Mouse (Mus musculus) retina, postnatal 1 day (tissue): ENCODE results near the gene Pbld1.

ENCODE experiments used
- DNase-seq: peaks from one replicate; pipeline ENCODE4 v3.0.0-alpha.2; 2012

Pbld1 gene

GRCm38 (mm10) chr10:63059862-63060261, at the start of gene Pbld1:
TSS of gene Pbld1 (plus strand) at chr10:63060162.
- DNase-seq = no peak

GRCm38 (mm10) chr10:63010268-63010667, 49.7 kb upstream of the Pbld1 start:
- no peak for DNase-seq

GRCm38 (mm10) chr10:63011556-63011955, 48.4 kb upstream of the Pbld1 start:
- no peak for DNase-seq

DNA sequence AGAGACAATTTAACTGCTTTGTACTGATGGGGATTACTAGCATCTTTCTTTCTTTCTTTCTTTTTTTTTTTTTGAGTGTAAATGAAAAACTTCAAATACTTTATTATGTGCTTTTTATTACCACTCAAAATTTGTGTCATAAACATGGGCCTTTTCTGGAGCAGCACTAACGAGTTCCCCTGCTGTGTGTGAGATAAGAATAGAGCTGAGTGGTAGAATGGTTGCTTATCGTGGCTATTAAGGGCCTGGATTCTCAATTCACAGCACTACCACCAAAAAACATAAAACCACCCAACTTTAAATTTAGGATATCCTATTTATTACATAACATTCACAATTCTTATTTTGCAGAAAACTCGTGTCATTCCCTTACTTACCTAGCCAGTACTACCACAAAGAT, 46.5 kb upstream of the Pbld1 start:
- DNase-seq = no peak

- no peak for DNase-seq
Measured at GRCm38 (mm10) chr10:63014168-63014567, 45.8 kb upstream of the Pbld1 start.

GRCm38 (mm10) chr10:63019304-63019703, 40.7 kb upstream of the Pbld1 start:
- no peak for DNase-seq

DNA sequence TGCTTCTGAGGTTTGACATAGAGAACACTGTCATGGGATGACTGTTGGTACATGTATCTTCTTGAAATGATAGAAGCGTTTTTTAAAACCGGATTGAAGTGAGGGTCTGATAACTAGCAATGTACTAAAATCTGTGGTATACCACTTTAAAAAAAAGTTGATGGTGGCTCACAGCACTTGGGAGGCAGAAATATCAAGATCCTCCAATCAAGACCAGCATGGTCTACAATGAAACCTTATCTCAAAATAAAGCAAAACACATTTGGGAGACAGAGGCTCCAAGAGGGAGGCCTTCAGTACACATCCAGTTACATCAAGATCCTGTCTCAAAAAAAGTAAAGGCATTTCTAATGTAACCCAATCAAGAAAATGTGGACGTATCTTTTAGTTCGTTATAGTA, 38.3 kb upstream of the Pbld1 start:
- no peak for DNase-seq

DNA sequence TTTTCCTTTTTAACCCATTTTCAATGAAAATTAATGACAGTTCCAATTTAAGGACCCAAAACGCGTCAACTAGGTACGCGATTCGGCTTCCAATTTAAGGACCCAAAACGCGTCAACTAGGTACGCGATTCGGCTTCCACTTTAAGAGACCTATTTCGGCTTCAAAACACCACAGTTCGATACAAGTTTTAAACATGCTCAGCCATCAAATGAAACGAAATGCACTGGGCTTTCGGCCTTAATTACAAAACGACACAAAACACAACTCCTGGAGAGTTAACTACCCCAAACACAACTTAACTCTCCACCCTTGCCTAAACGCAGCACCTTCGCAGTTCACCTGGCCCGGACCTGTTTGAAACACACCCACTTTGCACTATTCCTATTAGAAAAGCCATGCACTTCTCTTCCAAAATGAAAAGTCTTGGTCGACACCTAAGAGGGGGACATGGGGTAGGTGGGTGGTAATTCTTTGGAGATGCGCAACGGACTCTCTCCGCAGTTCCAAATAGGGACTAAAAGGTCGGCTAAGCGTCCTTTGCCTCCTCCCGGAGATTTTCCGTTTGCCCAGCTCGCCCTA, 37.3 kb upstream of the Pbld1 start:
- no peak for DNase-seq

DNA sequence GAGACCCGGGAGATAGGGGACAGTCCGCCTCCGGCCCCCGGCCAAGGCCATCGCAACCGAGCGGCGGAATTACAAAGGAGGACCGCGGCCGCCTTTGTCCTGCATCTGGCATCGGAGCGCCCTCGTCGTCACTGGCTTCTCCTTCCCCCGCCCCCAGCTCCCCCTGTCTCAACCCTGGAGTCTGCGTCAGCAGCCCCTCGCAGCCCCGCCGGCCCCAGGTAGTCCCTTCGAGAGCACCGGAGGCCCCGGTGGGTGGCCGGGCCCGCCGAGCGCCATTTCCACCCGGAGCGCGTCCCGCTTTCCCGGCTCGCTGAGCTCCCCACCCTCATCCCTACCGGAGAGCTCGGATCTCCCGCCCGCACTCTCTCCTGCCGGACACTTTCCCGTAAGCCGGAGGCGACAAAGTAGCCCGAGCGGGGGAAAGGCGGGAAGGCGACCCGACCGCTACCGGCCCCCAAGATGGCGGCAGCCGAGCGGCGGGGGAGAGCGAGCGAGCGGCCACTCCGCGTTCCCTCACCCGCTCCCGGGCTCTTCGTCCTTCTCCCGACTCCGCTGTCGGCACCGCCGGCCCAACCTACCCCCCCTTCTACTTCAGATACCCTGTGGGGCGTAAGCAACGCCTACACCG, 36.7 kb upstream of the Pbld1 start:
- peak; percentile 80 for DNase-seq

DNA sequence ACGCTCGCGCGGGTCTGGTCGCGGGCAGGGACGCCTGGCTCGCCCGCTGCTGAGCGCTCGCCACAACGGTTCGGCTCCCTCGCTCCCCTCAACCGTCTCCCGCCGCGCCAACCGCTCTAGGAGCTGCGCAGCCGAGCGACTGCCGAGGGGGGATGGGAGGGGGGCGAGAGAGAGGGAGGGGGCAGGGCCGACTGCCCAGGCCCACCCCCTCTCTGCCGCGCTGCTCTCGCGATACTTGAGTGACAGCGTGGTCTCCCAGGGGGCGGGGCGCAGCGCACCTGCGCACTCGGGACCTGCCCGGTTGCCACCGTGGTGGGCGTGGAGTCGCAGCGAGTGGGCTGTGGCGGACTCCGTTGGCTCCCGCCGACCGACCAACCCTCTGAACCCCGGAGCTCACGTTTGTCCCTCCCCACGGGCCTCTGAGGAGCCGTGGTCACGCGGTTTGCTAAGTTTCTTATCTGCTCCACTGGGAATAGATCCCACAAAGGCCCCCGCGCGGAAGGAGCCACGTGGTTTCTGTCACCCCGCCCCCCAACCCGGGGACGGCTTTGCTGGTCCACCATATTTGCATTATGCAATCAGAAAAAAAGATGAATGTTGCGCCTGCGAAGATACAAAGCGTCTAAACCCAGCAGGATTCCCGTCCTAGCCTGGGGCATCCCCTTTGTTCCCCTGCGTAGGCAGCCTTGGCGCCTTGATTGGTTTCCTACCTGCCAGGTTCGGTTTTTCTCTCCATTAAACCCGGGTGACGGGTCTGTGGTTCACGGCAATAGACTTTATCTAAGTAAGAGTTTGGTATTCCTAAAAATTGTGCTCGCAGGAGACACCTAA, 36.0 kb upstream of the Pbld1 start, which contains the start of the genes Hnrnph3 and Pbld2:
TSS of gene Hnrnph3 (minus strand) at position 469 of the 831 bp plus-strand sequence.
TSS of gene Pbld2 (plus strand) at position 567 of the 831 bp plus-strand sequence.
- peak; percentile 99 for DNase-seq

DNA sequence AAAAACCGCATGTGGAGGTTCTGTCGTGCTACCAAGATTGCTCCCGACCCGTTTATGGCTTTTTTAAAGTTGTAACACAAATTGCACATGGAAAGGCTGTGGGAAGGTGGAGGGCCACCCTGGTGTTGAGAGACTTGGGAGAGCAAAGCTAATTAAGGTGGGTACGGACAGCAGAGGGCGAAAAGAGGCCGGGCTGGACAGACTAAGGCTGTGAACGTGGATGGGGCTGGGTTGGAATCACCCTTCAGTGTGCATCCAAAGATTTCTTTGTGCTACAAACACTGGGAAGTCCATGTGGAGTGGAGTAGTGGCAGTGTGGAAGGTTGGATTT, 35.4 kb upstream of the Pbld1 start:
- peak; percentile 83 for DNase-seq

DNA sequence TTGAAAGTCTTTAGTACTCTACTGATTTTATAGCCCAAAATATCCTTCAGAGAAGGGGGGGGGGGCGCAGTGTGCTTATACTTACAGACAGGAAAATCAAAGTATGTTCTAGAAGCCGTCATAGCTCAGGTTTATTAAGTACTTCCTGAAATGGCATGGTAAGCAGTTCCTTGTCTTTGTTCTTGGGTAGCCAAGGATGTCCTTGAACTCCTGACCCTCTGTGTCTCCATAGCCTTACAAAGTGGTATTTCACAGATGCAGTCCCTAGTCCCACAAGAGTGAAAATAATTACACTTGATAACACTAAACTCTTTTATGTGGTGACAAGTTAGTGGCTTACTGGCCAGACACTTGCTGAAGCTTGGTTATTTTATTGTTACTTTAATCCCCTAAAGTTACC, 34.9 kb upstream of the Pbld1 start:
- peak; percentile 21 for DNase-seq

DNA sequence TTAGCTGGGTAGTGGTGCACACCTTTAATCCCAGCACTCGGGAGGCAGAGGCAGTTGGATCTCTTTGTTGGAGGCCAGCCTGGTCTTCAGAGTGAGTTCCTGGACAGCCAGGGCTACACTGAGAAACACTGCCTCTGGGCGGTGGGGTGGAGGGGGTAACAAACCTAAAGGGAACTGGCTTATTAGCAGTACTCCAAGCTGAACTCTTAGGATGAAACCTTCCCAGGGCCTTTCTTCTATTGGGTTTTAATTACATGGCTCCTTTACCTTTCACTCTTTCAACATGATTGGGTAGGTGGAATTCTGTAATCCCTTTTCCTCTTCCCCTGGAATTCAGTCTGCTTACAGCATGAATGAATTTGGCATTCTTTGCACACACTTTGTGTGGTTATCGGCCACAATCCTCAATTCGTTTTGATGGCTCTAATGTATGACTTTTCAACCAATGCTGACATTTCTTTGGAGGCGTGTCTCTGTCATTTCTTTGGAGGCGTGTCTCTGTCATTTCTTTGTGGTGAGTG, 34.4 kb upstream of the Pbld1 start:
- DNase-seq = peak; percentile 30

- peak; percentile 64 for DNase-seq
Measured at GRCm38 (mm10) chr10:63026156-63026794, 33.7 kb upstream of the Pbld1 start.

- no peak for DNase-seq
Measured at GRCm38 (mm10) chr10:63026795-63027160, 33.2 kb upstream of the Pbld1 start.

GRCm38 (mm10) chr10:63027376-63028161, 32.4 kb upstream of the Pbld1 start:
- no peak for DNase-seq

DNA sequence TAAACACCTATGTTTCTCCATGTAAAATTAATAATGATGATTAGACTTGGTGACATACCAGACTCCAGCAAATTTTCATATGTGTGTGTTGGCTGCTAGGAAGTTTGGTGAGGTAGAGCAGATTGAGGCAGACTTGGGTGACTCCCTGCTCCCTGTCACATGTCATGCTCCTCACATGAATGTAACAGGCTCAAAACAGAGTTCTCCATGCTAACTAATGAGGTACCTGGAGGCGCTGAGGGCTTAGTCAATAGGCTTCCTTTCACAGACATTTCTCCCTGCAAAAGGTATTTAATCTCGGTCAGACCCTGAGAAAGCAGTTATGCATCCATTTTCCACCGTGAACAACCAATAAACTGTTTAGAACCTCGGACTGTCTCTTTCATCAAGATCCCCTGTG, 31.6 kb upstream of the Pbld1 start:
- no peak for DNase-seq

GRCm38 (mm10) chr10:63032267-63032666, 27.7 kb upstream of the Pbld1 start:
- no peak for DNase-seq

- DNase-seq = no peak
Measured at GRCm38 (mm10) chr10:63032956-63033355, 27.0 kb upstream of the Pbld1 start.

- DNase-seq = no peak
Measured at GRCm38 (mm10) chr10:63038571-63039320, 21.2 kb upstream of the Pbld1 start.

DNA sequence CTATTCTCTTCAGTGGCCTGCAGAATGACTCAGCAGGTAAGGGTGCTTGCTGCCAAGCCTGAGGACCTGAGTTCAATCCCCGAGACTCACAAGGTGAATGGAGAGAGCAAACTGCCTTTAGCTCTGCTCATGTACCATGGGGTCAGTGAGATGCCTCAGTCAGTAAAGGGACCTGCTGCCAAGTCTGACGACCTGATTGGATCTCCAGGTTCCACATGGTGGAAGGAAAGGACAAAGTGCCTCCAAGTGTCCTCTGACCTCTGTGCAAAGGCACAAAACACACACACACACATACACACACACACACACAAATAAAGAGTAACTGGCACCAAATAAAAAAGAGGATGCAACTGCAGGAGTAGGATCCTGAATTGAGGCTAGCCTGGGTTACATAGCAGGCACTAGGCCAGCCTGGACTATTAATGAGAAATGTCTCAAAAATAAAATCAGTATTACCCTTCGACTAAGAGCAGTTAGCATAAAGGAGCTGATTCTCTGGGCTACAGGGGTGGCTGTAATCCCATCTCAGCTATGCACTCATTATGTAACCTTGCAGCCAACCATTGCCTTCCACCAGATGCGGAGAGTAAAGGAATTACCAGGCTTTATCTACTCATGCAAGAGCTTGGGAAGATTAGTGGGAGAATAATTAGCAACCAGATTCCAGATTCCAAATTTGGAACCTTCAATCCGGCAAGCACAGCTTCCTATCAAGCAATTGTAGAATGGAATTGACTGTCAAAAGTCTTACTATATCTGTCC, 19.9 kb upstream of the Pbld1 start:
- peak; percentile 39 for DNase-seq
